Mouse (Mus musculus): Measurements from ENCODE around the gene Rnf41.

The Rnf41 gene

DNA sequence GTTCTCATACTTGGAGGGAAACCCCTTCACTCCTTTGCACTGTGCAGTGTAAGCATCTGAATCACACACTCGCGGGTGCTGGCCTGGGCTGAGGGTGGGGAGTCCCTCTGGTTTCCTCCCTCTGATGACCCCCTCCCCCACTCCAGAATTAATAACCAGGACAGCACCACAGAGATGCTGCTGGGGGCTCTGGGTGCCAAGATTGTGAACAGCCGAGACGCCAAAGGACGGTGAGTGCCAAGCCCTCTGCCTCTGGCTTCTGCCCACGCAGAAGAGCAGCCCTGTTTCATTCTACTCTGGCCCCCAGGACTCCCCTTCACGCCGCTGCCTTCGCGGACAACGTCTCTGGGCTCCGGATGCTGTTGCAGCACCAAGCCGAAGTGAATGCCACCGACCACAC, 22.5 kb upstream of the Rnf41 start:
- no peak for DNase-seq

DNA sequence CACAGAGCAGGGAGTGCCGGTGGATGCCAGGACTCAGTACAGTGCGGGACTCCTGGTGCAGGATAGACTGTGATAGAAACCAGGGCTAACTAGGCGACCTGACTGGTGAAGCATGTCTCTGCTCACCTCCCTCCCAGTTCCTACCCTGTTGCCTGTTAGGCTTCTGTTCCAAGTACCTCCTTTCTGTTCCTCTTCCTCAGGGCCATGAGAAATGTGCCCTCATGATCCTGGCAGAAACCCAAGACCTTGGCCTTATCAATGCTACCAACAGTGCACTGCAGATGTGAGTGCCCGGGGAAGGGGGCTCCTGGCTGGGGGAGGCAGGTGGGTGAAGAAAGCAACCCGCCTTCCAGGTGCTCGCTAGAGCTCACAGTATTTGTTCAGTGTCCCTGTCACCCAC, 21.9 kb upstream of the Rnf41 start:
- no peak for DNase-seq

DNA sequence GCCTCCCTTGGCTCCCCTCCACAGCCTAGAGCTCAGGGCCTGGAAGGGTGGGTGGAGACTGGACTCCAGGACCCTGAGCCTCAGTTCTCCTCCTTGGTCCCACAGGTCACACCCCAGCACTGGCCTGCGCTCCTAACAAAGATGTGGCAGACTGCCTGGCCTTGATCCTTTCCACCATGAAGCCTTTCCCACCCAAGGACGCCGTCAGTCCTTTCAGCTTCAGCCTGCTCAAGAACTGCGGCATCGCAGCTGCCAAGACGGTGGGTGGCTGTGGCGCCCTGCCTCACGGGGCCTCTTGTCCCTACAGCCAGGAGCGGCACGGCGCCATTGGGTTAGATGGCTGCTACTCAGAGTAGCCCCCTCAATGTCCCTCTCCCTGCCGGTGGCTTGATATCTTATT, 21.1 kb upstream of the Rnf41 start:
- no peak for DNase-seq

DNA sequence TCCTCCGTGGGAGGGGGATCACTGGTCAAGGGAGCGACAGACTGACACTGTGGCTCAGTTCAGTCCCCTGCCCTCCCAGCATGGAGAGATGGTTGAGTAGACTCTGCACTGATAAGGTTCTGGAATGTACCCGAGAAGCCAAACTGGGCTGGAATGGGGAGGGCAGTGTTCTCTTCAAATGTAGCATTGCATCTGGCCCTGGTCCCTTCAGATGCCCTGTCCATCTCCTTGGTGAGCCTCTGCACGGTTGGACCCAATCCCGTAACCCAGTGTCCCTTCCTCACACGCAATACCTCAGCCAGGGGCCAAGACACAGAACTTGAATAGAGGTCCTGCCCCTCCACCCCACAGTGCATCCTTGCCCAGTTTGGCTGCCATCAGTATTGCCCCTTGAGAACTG, 19.6 kb upstream of the Rnf41 start:
- DNase-seq: peak; percentile 96

DNA sequence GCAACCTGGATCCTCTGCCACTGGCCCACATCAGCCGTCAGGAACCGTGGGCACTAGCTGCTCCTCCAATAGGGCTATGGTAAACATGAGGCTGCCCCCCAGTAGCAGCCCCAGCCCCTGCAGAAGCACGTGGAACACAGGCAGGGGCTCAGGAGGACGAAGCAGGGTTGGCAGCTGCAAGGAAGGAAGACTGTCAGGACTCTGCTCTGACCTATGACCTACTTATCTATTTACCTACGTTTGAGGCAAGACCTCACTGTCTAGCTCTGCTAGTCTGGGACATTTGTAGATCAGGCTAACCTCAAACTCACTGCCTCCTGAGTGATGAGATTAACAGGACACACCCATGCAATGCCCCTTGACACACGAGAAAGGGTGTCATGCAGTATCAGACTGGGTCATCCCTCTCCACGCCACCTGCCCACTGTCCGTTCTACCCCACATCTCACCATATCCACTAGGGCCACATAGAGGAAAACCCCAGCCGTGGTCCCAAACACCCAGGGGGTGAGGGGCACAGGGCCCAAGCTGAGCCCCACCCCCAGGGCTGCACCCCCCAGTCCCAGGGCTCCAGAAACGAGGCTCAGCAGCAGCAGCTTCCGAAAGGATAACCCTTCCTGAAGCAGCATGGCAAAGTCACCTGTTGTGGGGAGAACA, 15.3 kb upstream of the Rnf41 start:
- DNase-seq: peak; percentile 90

DNA sequence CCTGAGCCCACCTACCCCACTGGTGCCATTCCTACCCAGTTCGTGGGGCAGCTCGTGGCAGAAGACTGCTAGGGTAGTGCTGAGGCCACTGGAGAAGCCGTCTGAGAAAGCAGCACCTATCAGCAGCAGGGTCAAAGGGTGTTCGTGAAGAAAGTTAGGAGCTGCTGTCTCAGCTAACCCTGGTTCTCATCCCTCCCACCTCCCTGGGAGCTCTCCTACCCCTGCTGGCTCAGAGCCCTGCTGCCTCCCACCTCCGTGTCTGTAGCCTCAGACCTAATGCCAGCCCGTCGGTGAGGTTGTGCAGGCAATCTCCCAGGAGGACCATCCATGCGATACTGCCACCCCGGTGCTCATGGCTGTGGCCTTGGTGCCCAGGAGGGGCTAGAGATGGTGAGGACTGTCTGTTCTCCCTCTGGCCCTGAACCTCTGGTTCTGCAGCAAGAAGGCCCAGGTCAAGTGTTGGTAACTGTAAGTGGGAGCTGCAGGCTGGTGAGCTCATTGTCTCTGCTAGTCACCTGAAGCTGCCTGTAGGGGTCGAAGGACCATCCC, 14.7 kb upstream of the Rnf41 start:
- DNase-seq: no peak

DNA sequence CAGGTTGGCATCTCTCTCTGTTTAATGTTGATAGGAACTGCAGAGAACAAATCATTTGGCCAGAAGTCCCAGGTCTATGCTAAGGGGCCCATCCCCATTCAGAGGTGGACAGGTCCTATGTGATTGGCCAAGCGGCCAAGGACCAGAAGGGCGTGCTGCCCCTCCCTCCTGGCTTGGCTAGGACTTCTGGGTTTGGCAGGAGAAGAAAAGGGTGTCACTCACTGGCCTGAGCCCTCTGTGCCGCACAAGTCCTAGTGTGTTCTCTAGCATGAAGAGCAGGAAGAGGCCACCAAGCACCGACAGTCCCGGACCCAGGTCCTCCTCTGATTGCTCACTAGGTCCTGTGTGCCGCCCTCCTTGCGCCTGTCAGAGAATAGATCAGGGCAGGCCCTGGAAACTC, 14.0 kb upstream of the Rnf41 start:
- peak; percentile 93 for DNase-seq

DNA sequence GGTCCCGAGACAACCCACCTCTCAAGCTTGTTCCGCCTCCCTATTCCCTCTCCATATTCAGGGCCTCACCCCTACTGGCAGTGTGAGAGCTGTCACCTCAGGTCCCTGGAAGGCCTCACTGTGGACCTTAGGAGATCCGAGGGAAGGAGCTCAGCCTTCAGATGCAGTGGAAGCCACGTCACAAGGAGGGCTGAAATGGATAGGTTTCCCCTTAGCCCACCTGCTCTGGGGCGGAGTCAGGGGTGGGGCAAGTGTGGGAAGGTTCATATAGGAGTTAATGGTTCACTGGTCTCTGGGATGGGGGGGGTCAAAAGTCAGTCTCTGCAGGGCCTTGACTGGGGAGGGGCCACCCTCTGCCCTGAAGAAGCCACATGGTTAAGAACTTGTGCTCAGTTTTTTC, 11.1 kb upstream of the Rnf41 start:
- DNase-seq: no peak

DNA sequence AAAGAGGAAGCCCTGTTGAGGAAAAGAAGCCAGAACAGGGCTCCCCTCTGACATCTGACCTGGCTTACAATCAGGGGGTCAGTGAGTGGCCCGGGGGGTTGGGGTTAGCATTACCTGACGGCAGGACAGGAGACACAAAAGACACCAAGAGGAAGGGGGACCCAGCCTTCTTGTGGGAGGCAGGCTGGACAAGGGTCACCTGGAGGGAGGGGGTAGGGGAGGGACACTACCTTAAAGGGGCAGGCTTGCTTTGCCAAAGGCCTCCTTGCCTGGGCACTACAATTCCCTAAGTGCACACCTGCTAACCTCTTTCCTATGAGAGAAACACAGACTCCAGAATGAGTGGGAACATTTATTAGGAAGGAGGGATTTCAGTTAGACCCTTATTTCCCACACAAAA, 10.4 kb upstream of the Rnf41 start, which contains the start of gene Slc39a5:
Slc39a5 (minus strand) TSS at position 174 of the 400 bp plus-strand sequence.
- no peak for DNase-seq

DNA sequence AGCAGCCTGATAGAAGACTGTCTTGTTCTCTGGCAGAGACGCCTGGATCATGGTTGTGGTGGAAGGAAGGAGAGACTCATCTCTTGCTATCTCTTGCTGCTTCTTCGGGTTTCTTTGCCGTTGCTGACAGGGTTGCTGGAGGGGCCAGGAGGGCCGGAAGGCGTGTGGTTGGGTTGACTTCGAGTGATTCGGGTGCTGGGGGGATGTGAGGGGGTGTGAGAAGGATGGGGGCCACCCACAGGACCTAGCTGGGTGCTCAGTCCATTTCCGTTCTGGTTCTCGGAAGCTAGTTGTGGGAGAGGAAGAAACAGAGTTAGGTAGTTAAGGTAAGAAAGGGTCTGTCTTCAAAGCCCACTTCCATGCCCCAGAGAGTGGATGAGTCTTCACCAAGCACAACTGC, 9.8 kb upstream of the Rnf41 start:
- DNase-seq: no peak

DNA sequence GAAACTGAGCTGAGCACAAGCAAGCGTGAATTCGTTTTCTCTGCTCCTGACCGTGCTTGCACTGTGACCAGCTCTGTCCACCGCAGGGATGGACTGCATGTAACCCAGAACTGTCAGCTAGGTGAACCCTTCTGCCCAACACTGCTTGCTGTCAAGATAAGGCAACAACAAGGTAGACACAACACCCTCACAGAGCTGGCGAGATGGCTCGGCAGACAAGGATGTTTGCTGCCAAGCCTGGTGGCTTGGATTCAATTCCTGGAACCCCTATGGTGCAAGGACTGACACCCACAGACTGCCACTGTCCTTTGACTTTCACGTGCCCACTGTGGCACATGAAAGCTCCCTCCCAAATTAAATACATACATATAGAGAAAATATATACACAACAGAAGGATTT, 7.5 kb upstream of the Rnf41 start:
- no peak for DNase-seq

DNA sequence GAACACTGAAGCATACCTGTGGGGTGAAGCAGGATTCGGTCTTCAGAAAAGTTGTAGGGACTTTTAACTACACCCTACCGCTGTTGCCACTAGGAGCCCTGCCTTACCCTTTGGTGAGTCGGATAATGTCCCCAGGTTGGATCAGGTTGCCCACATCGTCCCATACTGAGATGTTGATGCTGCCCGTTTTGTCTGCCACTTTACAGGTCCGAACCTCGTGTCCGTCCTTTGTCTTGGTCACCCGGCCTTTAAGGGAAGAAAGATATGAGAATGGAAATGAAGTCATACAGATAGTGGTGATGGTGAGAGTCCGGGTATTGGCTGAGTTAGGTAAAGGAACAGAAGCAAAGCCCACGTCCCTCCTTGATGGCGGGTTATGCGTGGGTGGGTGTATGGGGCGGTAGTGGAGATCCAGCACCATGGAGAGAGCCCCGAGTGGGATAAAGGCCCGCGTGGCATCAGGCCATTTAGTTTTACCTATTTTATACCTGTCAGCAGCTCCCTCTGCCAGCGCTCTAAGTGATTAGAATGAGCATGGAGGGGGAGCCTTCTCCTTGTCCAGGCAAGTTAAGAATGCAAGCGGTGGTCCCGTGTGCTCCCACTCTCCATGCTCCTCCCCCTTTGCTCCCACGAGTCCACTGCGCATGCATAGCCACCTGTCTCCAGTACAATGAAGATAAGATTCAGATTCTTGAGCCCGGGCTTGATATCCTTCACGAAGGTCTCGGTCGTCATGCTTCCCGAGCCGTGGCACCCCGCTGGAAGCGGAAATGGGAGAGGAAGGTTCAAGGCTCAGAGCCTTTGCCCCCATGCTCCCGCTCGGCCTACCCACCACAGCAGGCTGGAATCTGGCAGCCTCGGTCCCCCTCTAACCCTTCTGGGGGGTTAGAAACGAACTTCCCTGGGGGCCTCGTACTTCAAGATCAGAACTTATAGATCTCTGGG, 2.6 kb upstream of the Rnf41 start:
- DNase-seq: peak; percentile 96

DNA sequence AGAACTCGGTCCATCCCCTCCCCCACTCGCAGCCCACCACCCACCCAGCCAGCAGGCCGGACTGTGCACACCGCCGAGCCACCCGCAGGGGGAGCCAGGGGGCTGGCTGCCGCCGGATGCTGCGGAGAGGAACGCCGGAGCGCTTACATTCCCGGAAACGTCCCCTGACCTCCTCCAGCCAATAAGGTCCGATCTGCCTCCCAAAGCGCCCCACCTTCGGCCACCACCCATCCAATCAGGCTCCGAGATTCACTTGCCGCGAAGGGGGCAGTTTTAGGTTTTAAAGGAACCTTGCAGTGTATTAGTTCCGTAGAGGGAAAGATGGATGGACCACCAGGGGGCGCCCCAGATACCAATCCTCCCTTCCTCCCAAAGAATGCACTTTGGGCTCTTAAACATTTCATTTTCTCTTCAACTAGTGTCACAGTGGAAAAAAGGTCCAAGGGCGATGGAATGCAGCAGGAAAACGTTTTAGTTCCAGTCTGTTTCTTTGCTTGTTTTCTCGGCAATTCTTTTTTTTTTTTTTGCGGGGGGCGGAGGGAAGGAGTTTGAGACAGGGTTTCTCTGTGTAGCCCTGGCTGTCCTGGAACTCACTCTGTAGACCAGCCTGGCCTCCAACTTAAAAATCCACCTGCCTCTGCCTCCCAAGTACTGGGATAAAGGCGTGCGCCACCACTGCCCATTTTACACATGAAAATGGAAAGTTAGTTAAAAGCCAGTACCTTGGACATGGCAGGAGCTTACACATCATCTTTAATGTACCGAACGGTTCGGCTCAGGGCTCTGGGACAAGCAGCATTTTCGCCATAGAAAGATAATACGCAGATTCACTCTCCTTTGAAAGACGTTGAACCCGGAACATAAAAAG, 1.5 kb upstream of the Rnf41 start:
- DNase-seq: peak; percentile 100

DNA sequence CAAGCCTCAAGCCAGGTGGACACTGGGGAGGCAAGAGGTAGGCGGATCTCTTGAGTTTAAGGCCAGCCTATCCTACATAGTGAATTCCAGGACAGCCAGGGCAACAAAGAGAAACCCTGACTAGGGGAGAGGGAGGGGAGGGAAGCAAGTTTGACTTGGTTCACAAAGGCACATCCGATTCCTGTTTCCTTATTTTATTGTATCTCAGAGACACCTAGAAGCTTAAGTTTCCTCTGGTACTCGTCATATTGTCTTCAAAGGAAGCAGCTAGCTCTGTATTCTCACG, 954 bp upstream of the Rnf41 start:
- no peak for DNase-seq

DNA sequence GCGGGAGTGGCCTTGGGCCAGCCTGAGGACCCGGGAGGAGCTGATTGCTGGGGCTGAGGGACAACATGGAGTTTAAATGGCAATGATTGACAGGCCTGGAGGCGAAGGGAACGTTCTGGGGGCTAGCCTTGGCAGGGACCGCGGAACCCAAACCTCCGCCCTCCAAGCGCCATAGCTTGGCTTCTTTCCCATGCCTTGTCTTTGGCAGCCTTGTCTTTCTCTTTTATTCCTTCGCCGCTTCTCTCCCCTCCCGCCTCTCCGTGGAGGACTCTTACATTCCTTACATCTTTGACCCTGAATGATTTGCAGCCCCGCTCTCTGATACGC, 561 bp downstream of the Rnf41 start:
- no peak for DNase-seq

DNA sequence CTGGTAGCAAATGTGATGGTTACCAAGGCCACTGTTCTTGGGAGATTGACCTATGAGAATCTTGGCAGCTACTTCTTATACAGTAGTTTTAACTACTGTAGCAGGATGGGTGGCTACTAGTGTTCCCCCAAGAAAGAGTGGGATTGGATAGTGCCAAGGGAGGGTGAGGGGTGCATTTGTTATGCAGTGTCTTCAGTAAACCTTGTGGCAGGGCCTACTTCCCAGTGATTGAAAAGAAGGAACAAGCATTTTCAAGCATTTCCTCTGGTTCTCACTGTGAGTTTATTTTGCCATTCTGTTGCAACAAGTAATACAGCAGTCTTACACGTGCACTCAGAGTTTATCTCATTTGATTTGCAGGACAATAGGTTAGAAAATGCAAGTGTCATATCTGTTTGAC, 1.1 kb downstream of the Rnf41 start:
- no peak for DNase-seq

DNA sequence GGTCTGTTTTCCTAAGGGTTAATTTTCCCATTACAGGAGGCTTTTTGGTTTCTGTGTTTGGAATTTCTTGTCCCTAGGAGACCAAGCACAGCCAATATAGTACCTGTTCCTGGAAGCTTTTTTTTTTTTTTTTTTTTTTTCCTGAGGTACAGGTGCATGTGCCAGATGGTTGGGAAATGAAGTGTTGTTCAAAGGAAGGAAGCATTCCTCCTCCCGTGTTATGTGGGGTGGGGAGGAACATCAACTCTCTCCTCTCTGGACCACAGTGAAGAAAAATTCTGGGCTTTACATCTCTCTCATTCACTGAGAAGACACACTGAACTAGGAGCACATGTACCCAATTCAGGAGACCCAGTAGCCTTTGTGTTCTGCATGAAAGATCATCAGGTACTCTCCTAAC, 1.6 kb downstream of the Rnf41 start:
- DNase-seq: no peak

DNA sequence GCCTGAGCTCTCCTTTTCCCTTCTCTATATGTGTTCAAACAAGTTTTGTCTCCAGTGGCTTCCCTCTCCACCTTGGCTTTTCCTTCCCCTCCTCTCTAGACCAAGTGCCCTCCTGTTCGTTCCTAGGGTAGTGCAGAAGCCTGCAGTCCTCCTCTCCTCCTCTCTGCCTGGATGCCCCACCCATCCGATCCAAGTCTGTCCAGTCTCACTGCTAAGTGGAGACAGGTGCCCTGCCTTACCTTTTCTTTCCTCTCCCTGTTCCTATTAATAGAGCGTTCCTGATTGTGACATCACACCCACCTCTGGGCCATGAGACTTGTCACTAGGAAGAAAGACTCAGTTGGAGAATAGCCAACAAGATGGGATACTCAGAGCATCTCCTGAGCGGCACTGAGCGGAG, 3.4 kb downstream of the Rnf41 start:
- no peak for DNase-seq

DNA sequence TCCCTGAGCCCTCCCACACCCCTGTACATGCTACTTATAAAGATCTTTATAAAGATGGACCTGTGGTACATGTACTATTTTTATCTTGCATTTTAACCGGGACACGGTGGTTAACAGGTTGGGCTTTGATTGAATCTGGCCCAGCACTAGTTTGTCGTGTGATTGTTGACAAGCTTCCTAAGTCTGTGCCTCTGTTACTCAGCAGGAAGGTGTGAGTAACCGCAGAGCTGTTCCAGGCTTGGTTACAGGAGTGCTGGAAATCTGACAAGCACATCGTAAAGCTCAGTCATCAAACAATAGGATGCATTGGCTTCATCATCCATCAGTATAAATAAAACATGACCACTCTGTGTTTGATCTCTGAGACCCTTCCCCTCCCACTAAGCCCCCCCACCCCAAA, 11.0 kb downstream of the Rnf41 start:
- no peak for DNase-seq

DNA sequence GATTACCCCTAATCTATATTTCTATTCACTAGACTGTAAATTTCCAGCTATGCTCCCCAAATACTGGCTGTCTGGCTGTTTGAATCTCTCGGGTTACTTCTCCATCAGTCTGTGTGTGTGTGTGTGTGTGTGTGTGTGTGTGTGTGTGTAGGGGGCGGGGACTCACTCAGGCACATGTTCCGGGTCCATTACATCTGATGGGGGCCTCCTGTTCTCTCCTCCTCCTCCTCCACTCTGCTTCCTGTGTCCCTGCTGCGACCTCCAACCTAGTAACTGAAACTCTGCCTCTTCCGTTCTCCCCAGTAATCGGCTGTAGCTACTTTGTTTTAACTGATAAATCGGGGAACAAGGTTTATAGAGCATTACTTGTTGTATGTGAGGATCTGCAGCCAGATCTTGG, 13.1 kb downstream of the Rnf41 start:
- no peak for DNase-seq

DNA sequence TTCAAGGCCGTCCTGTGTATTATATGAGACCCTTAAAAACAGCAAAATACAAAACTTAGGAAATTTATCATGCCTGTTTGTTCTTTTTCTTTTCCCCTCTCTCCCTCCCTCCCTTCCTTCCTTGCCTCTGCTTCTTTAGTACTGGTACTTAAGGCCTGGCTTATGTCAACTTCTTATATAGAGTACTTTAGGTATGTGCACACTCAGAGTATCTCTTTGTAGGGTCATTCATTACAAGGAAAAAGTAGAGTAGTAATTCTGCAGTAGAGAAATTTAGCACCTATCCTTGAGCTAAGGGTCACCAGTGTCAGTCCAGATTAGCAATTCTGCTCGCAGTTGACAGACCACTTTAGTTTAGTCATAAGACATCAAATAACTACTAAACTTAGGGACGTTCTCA, 13.8 kb downstream of the Rnf41 start:
- no peak for DNase-seq

DNA sequence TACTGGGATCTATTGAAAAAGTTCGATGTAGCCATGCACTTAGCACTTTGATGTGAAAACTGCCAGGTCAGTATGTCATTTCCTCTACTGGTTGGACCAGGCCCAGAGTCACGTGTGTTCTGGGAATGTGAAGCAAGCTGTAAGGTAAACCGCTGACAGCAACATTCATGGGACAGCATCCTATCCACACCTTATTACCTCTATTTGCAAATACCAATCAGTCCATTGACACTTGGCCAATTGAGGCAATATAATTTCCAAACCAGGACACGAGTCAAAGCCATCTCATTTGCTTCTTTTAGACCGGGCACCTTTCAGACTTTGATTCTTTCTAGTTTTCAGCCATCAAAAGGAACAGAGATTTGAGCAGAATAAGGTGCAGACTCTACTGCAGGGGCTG, 17.6 kb downstream of the Rnf41 start:
- DNase-seq: no peak

DNA sequence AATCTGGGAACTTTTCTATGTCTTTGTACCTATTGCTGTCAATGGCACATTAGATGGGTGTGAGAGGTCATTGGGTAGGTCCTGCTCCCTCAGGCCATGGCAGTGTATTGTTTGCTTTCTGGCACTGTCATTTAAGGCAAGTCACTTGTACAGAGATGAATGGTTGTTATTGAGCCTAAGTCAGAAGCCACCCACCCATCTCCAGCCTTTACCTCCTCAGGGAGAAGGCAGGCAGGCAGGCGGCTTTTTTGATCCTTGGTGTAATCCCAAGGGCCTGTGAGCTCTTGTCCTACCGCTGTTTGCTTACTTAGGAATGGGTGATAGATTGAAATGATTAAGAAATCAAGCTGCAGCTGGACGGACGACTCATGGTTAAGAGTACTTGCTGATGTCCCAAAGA, 18.0 kb downstream of the Rnf41 start:
- no peak for DNase-seq

DNA sequence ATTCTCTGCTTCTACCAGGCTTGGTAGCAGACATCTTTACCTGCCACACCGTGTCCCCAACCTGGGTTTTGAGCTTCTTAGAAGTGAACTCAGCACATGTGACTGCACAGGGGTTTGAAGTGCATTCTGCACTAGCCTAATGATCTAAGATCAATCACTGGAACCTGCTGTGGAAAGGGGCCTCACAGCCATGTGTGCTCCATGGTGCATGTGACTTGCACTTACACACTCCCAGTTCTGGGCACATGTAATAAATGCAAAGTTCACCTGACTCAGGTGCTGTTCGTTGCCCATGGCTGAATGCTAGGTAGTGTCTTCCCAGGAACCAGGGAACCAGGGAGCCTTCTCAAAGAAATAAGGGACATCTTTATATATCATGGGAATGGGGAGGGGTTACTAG, 22.0 kb downstream of the Rnf41 start:
- no peak for DNase-seq
